ENCODE assay signal across 8 mouse cellular contexts in the genomic region with DNA sequence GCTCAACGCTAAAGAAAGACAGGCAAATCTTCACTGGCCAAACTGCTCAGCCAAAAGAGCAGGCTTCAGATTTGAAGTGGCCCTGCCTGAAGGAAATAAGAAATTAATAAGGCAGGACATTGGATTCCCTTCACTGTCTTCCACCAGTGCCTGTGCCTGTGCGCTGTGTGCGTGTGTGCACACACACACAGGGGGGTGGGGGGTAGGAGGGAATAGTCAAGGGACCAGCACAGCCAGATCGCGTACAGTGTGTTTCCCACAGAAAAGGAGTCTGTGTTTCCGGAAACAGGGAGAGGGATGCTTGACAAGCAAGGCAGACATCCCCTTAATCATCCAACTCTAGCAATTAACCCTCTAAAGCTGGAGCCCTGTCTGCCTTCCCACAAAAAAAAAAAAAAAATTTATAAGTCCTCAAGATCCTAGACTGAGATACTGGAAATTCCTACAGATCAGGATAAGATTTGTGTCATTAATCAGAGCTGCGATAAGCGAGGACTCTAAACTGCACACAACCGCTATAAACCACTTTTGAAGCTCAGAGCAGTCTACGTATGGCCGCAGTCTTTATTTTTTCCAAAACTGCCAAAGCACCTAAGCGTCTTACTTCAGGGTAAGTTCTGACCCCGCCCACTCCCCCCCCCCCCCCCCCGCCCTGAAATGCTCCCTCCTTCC. TPM values are rescaled to one million over a fixed set of nuclear protein-coding genes. Genes with fewer than 3 reads are reported as not detected.
DNase-seq lines count a peak whose midpoint lies in the region; ATAC-seq lines count a peak whose summit lies in the region.

No protein-coding gene starts in this region.

- no peaks in the 10 kb centered on the region for H3K27me3 ChIP-seq in kidney, embryonic 15.5 days
- peaks cover 35% of the 10 kb centered on the region for H3K27me3 ChIP-seq in forebrain, embryonic 10.5 days (ENCODE audit: poor library complexity, severe bottlenecking)
- no peaks in the 10 kb centered on the region for H3K27me3 ChIP-seq in intestine, embryonic 14.5 days (replicated peaks; ENCODE audit: control insufficient read depth, insufficient read depth, low read length)
- no peaks in the 10 kb centered on the region for H3K27me3 ChIP-seq in neural tube, embryonic 12.5 days (replicated peaks)

- peaks cover 10% of the 10 kb centered on the region for H3K4me1 ChIP-seq in kidney, embryonic 15.5 days
- peaks cover 14% of the 10 kb centered on the region for H3K4me1 ChIP-seq in forebrain, embryonic 10.5 days
- H3K4me1 ChIP-seq in intestine, embryonic 14.5 days (replicated peaks; ENCODE audit: control insufficient read depth, insufficient read depth, low read length), result peaks cover 4% of the 10 kb centered on the region; the same call in 1 of the 2 replicates
- no peaks in the 10 kb centered on the region for H3K4me1 ChIP-seq in neural tube, embryonic 12.5 days

- no peaks in the 10 kb centered on the region for H3K9me3 ChIP-seq in kidney, embryonic 15.5 days (replicated peaks)
- no peaks in the 10 kb centered on the region for H3K9me3 ChIP-seq in forebrain, embryonic 10.5 days
- no peaks in the 10 kb centered on the region for H3K9me3 ChIP-seq in intestine, embryonic 14.5 days (ENCODE audit: control insufficient read depth, low read length)
- no peaks in the 10 kb centered on the region for H3K9me3 ChIP-seq in neural tube, embryonic 12.5 days

- H3K4me2 ChIP-seq in kidney, embryonic 15.5 days, result peak overlapping the region; percentile 72
- H3K4me2 ChIP-seq in intestine, embryonic 14.5 days (ENCODE audit: low read length), result peak overlapping the region; percentile 52
- peak overlapping the region; percentile 59 for H3K4me2 ChIP-seq in neural tube, embryonic 12.5 days (replicated peaks)

- H3K9ac ChIP-seq in kidney, embryonic 15.5 days, result no peak overlapping the region
- H3K9ac ChIP-seq in intestine, embryonic 14.5 days (ENCODE audit: low read length), result no peak overlapping the region
- no peak overlapping the region for H3K9ac ChIP-seq in neural tube, embryonic 12.5 days

- DNase-seq in kidney, adult 9 months, result no peak
- DNase-seq in forebrain, embryonic 10.5 days (ENCODE audit: extremely low spot score, low spot score), result no peak
- DNase-seq in intestine, embryonic 14.5 days (ENCODE audit: low spot score), result no peak
- no peak for DNase-seq in ovary, adult 18-20 months (ENCODE audit: low spot score)
- no peak for DNase-seq in left cerebral cortex, adult 9 months (ENCODE audit: low spot score in 2 of 2)

- peak; percentile 57 for ATAC-seq in kidney, embryonic 15.5 days (replicated peaks; ENCODE audit: low FRiP score)
- ATAC-seq in intestine, embryonic 14.5 days (replicated peaks; ENCODE audit: low FRiP score, low TSS enrichment, low read depth), result peak; percentile 40
- ATAC-seq in neural tube, embryonic 12.5 days (ENCODE audit: low FRiP score, low read depth), result peak; percentile 46; the same call in 1 of the 2 replicates
- no peak for ATAC-seq in CD4-positive, CD25-positive, alpha-beta regulatory T cell, adult 4 months

- H3K36me3 ChIP-seq in kidney, embryonic 15.5 days, result no peaks in the 10 kb centered on the region
- H3K36me3 ChIP-seq in forebrain, embryonic 10.5 days (replicated peaks), result no peaks in the 10 kb centered on the region
- no peaks in the 10 kb centered on the region for H3K36me3 ChIP-seq in intestine, embryonic 14.5 days (ENCODE audit: control insufficient read depth, insufficient read depth, low read length)
- no peaks in the 10 kb centered on the region for H3K36me3 ChIP-seq in neural tube, embryonic 12.5 days

- 15% methylated on average over 14 of the region's 14 CpGs for WGBS in kidney, embryonic 15.5 days
- WGBS in forebrain, embryonic 10.5 days, result 41% methylated on average over 13 of the region's 14 CpGs
- WGBS in intestine, embryonic 14.5 days, result 23% methylated on average over 13 of the region's 14 CpGs
- WGBS in neural tube, embryonic 12.5 days, result 42% methylated on average over 13 of the region's 14 CpGs

- H3K27ac ChIP-seq in kidney, embryonic 15.5 days, result 0 out of 2 replicates have a peak overlapping the region, but pooled peaks have one; percentile 46
- H3K27ac ChIP-seq in forebrain, embryonic 10.5 days, result no peak overlapping the region
- H3K27ac ChIP-seq in intestine, embryonic 14.5 days (ENCODE audit: low read depth), result no peak overlapping the region
- H3K27ac ChIP-seq in neural tube, embryonic 12.5 days, result no peak overlapping the region

- H3K4me3 ChIP-seq in kidney, embryonic 15.5 days (replicated peaks), result no peak overlapping the region; the same call in none of the 2 replicates
- H3K4me3 ChIP-seq in forebrain, embryonic 10.5 days, result peak overlapping the region; percentile 48
- H3K4me3 ChIP-seq in intestine, embryonic 14.5 days (ENCODE audit: low read depth, low read length), result peak overlapping the region; percentile 27; the same call in 1 of the 2 replicates
- no peak overlapping the region for H3K4me3 ChIP-seq in neural tube, embryonic 12.5 days

RNA-seq across cellular contexts. Expression of gene Tmco5, which starts 15.0 kb away (rescaled TPM):
- not detected in 2 replicates for polyA plus RNA-seq in kidney, embryonic 15.5 days (2015; fragmentation: Nextera tagmentation; extraction: Ambion mirVana)
- not detected in 2 replicates for polyA plus RNA-seq in forebrain, embryonic 10.5 days (2016; fragmentation: Nextera tagmentation; extraction: Ambion mirVana)
- not detected in 2 replicates for polyA plus RNA-seq in intestine, embryonic 14.5 days (2014; fragmentation: Nextera tagmentation; extraction: Ambion mirVana)
- polyA plus RNA-seq in neural tube, embryonic 12.5 days (2016; fragmentation: Nextera tagmentation; extraction: Ambion mirVana), result not detected in 2 replicates
- not detected for polyA plus RNA-seq in CD4-positive, CD25-positive, alpha-beta regulatory T cell, adult 4 months (2017; shearing (Covaris generic))

Comparison
In these comparisons a context has a peak if more than half of its experiments do, and no peak if none do; other contexts are left out.
1. H3K4me3 ChIP-seq: peak in forebrain, embryonic 10.5 days (single experiment) and intestine, embryonic 14.5 days (single experiment); none in kidney, embryonic 15.5 days (single experiment) and neural tube, embryonic 12.5 days (single experiment).
2. Peak in every context shown above with its lines, with median percentiles within 50 percentile points of each other: H3K4me2 ChIP-seq.